Mouse (Mus musculus) liver, postnatal 0 days (tissue): ENCODE data around the gene Ptprcap. TPM values are rescaled to one million over a fixed set of nuclear protein-coding genes. Genes with fewer than 3 reads are reported as not detected.

Experiments used
- ATAC-seq: fragments of 200-750 bp; cut with Nextera tagmentation; 2 replicates; pipeline ENCODE4 v1.8.0; 2017; ENCODE audit warnings: mild to moderate bottlenecking, moderate library complexity
- DNase-seq: peaks from one replicate; pipeline ENCODE4 v3.0.0-alpha.2; 2016
- H3K27ac ChIP-seq: fragments of 300-500 bp; sonication (generic); 2 replicates; pipeline ENCODE4 v1.5.1; 2014; ENCODE audit warnings: antibody characterized with exemption, moderate library complexity, mild to moderate bottlenecking, low read depth
- H3K27me3 ChIP-seq: fragments of 300-500 bp; sonication (generic); 2 replicates; pipeline ENCODE4 v1.6.1; 2014; ENCODE audit warnings: low read length, control low read depth, mixed read lengths; ENCODE audit not compliant: insufficient read depth
- H3K36me3 ChIP-seq: fragments of 300-500 bp; sonication (generic); replicated peaks from 2 replicates; pipeline ENCODE4 v1.6.1; 2014; ENCODE audit warnings: mild to moderate bottlenecking, control low read depth, low read length, moderate library complexity, mixed read lengths; ENCODE audit not compliant: insufficient read depth
- H3K4me1 ChIP-seq: fragments of 300-500 bp; sonication (generic); 2 replicates; pipeline ENCODE4 v1.6.1; 2014; ENCODE audit warnings: antibody characterized with exemption, mild to moderate bottlenecking, control low read depth; ENCODE audit not compliant: insufficient read depth
- H3K4me2 ChIP-seq: fragments of 300-500 bp; sonication (generic); 2 replicates; pipeline ENCODE4 v1.6.1; 2014; ENCODE audit warnings: low read depth, mild to moderate bottlenecking, low read length, moderate library complexity, mixed read lengths
- H3K4me3 ChIP-seq: fragments of 300-500 bp; sonication (generic); 2 replicates; pipeline ENCODE4 v1.5.1; 2014; ENCODE audit warnings: low read depth, low read length
- H3K9ac ChIP-seq: fragments of 300-500 bp; sonication (generic); replicated peaks from 2 replicates; pipeline ENCODE4 v1.6.1; 2014; ENCODE audit warnings: mild to moderate bottlenecking, moderate library complexity
- H3K9me3 ChIP-seq: fragments of 300-500 bp; sonication (generic); 2 replicates; pipeline ENCODE4 v1.6.1; 2016; ENCODE audit warnings: mild to moderate bottlenecking, control low read depth, low read length, mixed read lengths
- CTCF ChIP-seq: sonication (generic); IDR thresholded peaks from 2 replicates; pipeline ENCODE4 v1.5.1; 2016; ENCODE audit warnings: antibody characterized with exemption, low read depth
- EP300 ChIP-seq: IDR thresholded peaks from 2 replicates; pipeline ENCODE4 v1.6.1; 2016; ENCODE audit warnings: antibody characterized with exemption, low read depth, mild to moderate bottlenecking
- WGBS: fragments of 180-500 bp; shearing (Covaris S2); extraction: QIAGEN DNeasy Blood & Tissue Kit; methylation state at CpG from one replicate; pipeline ENCODE4 v1.1.7; 2014; ENCODE audit not compliant: insufficient replicate concordance; 5-methylcytosine and 5-hydroxymethylcytosine counted together
- polyA plus RNA-seq: library from polyadenylated mRNA; unstranded; fragments of >200 nt; fragmentation: Nextera tagmentation; extraction: Ambion mirVana; gene quantifications from 2 replicates; pipeline ENCODE4 v1.2.1, GENCODE M21; 2015

The Ptprcap gene
- polyA plus RNA-seq, 1 experiment from 2014 or later, result 35.7 TPM

- Histone ChIP-seq H3K36me3 (no peaks in the 10 kb centered on the region), H3K27ac (no peak overlapping the region), H3K27me3 (no peaks in the 10 kb centered on the region), H3K4me3 (no peak overlapping the region), H3K4me2 (peak overlapping the region; percentile 38), H3K9me3 (no peaks in the 10 kb centered on the region), H3K9ac (no peak overlapping the region; the same call in 1 of the 2 replicates), H3K4me1 (peaks cover 43% of the 10 kb centered on the region)
- TF ChIP-seq CTCF (no peak), EP300 (no peak)
- no peak for DNase-seq
- 54% methylated on average over 3 of the region's 3 CpGs for WGBS
- no peak for ATAC-seq
Observed at GRCm38 (mm10) chr19:4187303-4187702, 33.9 kb downstream of the Ptprcap start.

GRCm38 (mm10) chr19:4189051-4189620 lies 35.7 kb downstream of the Ptprcap start:
- no peak for DNase-seq
- 71% methylated on average over 12 of the region's 12 CpGs for WGBS

GRCm38 (mm10) chr19:4190831-4191334 lies 37.5 kb downstream of the Ptprcap start, which contains the start of gene Tbc1d10c:
Tbc1d10c (minus strand) TSS chr19:4191284.
- no peak for ATAC-seq
- H3K4me1 ChIP-seq, result peaks cover 37% of the 10 kb centered on the region
- 29% methylated on average over 4 of the region's 4 CpGs for WGBS

More at GRCm38 (mm10) chr19:4189051-4189620, 35.7 kb downstream of the Ptprcap start:
- ATAC-seq, result no peak
- peak overlapping the region; percentile 14; the same call in 1 of the 2 replicates for H3K4me2 ChIP-seq
- no peaks in the 10 kb centered on the region for H3K9me3 ChIP-seq
- TF ChIP-seq CTCF, result no peak
- TF ChIP-seq EP300, result no peak
- H3K4me1 ChIP-seq, result peaks cover 46% of the 10 kb centered on the region
- peaks cover 9% of the 10 kb centered on the region for H3K36me3 ChIP-seq
- no peaks in the 10 kb centered on the region for H3K27me3 ChIP-seq
- no peak overlapping the region for H3K27ac ChIP-seq
- no peak overlapping the region for H3K4me3 ChIP-seq
- no peak overlapping the region for H3K9ac ChIP-seq

GRCm38 (mm10) chr19:4191528-4192250 lies 38.3 kb downstream of the Ptprcap start, which contains the start of gene Ppp1ca:
Ppp1ca (plus strand) TSS chr19:4192065.
- H3K4me1 ChIP-seq, result peaks cover 34% of the 10 kb centered on the region
- 3% methylated on average over 38 of the region's 47 CpGs for WGBS
- peak within 1 kb of the TSS; percentile 93 for H3K9ac ChIP-seq
- TF ChIP-seq EP300 (no peak; the same call in 1 of the 2 replicates), CTCF (peak; percentile 90)
- H3K27me3 ChIP-seq, result no peaks in the 10 kb centered on the region
- H3K4me2 ChIP-seq, result peak within 1 kb of the TSS; percentile 85
- DNase-seq (peak; percentile 99), ATAC-seq (peak; percentile 94)
- H3K27ac ChIP-seq, result peak within 1 kb of the TSS; percentile 89
- H3K4me3 ChIP-seq, result peak within 1 kb of the TSS; percentile 88
- H3K9me3 ChIP-seq, result no peaks in the 10 kb centered on the region
- H3K36me3 ChIP-seq, result peaks cover 35% of the 10 kb centered on the region

More at GRCm38 (mm10) chr19:4190831-4191334, 37.5 kb downstream of the Ptprcap start, which contains the start of gene Tbc1d10c:
- H3K36me3 ChIP-seq, result peaks cover 27% of the 10 kb centered on the region
- no peaks in the 10 kb centered on the region for H3K27me3 ChIP-seq
- DNase-seq, result peak; percentile 57
- H3K4me2 ChIP-seq, result peak within 1 kb of the TSS; percentile 85
- TF ChIP-seq CTCF (no peak), EP300 (no peak)
- H3K27ac ChIP-seq, result peak within 1 kb of the TSS; percentile 89
- peak within 1 kb of the TSS; percentile 93 for H3K9ac ChIP-seq
- no peaks in the 10 kb centered on the region for H3K9me3 ChIP-seq
- peak within 1 kb of the TSS; percentile 88 for H3K4me3 ChIP-seq

GRCm38 (mm10) chr19:4192251-4192985 lies 39.0 kb downstream of the Ptprcap start:
- Histone ChIP-seq H3K9ac (peak overlapping the region; percentile 93), H3K36me3 (peaks cover 42% of the 10 kb centered on the region), H3K4me3 (peak overlapping the region; percentile 88), H3K27ac (peak overlapping the region; percentile 89), H3K4me1 (peaks cover 37% of the 10 kb centered on the region), H3K9me3 (no peaks in the 10 kb centered on the region), H3K4me2 (peak overlapping the region; percentile 85), H3K27me3 (no peaks in the 10 kb centered on the region)
- ATAC-seq (peak; percentile 53), DNase-seq (no peak)
- WGBS, result 1% methylated on average over 35 of the region's 52 CpGs
- TF ChIP-seq EP300, result no peak
- TF ChIP-seq CTCF, result no peak

- Histone ChIP-seq H3K4me3 (peak overlapping the region; percentile 88), H3K4me1 (peaks cover 42% of the 10 kb centered on the region), H3K36me3 (peaks cover 43% of the 10 kb centered on the region), H3K4me2 (peak overlapping the region; percentile 85), H3K9me3 (no peaks in the 10 kb centered on the region), H3K9ac (peak overlapping the region; percentile 93), H3K27ac (peak overlapping the region; percentile 89; the same call in 1 of the 2 replicates), H3K27me3 (no peaks in the 10 kb centered on the region)
- WGBS, result 57% methylated on average over 6 of the region's 6 CpGs
- TF ChIP-seq CTCF (no peak), EP300 (no peak)
- DNase-seq (no peak), ATAC-seq (no peak)
Observed at GRCm38 (mm10) chr19:4193129-4193528, 39.7 kb downstream of the Ptprcap start.
